Comparison of ENCODE assay signal across 8 mouse cellular contexts in the genomic region with DNA sequence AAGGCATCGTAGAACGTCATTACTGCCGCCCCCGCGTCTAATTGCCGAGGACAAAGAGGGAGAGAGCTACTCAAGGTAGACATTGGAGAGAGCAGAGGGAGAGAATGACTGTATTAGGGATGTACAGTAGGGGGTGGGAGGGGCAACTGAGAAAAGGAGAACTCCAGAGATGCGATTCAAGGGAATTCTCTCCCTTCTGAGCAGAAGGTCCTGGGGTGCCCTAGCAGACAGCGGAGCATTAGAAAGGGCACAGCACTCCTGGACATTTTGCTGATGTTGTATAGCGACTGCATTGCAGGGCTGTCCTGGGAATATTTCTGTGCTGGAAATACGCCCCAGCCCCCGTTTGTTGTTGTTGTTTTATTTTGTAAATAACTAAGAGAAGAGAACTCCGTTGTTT. TPM values are rescaled to one million over a fixed set of nuclear protein-coding genes. Genes with fewer than 3 reads are reported as not detected.
DNase-seq lines count a peak whose midpoint lies in the region; ATAC-seq lines count a peak whose summit lies in the region.

No protein-coding gene starts in this region.

- peak; percentile 42 for DNase-seq in cerebellum, adult 11-12 months
- DNase-seq in limb, embryonic 11.5 days (ENCODE audit: low spot score): no peak
- no peak for DNase-seq in frontal cortex, adult 2 months (ENCODE audit: extremely low spot score in 1 of 2, low spot score in 1 of 2)
- DNase-seq in adrenal gland, postnatal 4 days (ENCODE audit: low spot score in 2 of 2): no peak

- no peak overlapping the region for H3K27ac ChIP-seq in intestine, embryonic 16.5 days (ENCODE audit: low read length)
- H3K27ac ChIP-seq in intestine, embryonic 15.5 days: no peak overlapping the region
- peak overlapping the region; percentile 86 for H3K27ac ChIP-seq in embryonic facial prominence, embryonic 12.5 days
- H3K27ac ChIP-seq in limb, embryonic 11.5 days (replicated peaks; ENCODE audit: low read depth, low read length): peak overlapping the region; percentile 60; the same call in 1 of the 2 replicates

- no peak overlapping the region for H3K4me3 ChIP-seq in intestine, embryonic 16.5 days (ENCODE audit: low read length)
- no peak overlapping the region for H3K4me3 ChIP-seq in intestine, embryonic 15.5 days (replicated peaks)
- no peak overlapping the region for H3K4me3 ChIP-seq in embryonic facial prominence, embryonic 12.5 days
- no peak overlapping the region for H3K4me3 ChIP-seq in limb, embryonic 11.5 days (ENCODE audit: low read depth, low read length)

- H3K9ac ChIP-seq in intestine, embryonic 16.5 days (ENCODE audit: low read depth, low read length): peak overlapping the region; percentile 19; the same call in 1 of the 2 replicates
- H3K9ac ChIP-seq in intestine, embryonic 15.5 days: no peak overlapping the region
- no peak overlapping the region for H3K9ac ChIP-seq in embryonic facial prominence, embryonic 12.5 days
- no peak overlapping the region for H3K9ac ChIP-seq in limb, embryonic 11.5 days (ENCODE audit: low read length)

- no peaks in the 10 kb centered on the region for H3K36me3 ChIP-seq in intestine, embryonic 16.5 days (ENCODE audit: control insufficient read depth, insufficient read depth, low read length)
- H3K36me3 ChIP-seq in intestine, embryonic 15.5 days: no peaks in the 10 kb centered on the region
- no peaks in the 10 kb centered on the region for H3K36me3 ChIP-seq in embryonic facial prominence, embryonic 12.5 days
- H3K36me3 ChIP-seq in limb, embryonic 11.5 days (ENCODE audit: control insufficient read depth, insufficient read depth, low read length): no peaks in the 10 kb centered on the region

- H3K4me1 ChIP-seq in intestine, embryonic 16.5 days (ENCODE audit: control insufficient read depth, insufficient read depth, low read length): peaks cover 5% of the 10 kb centered on the region
- no peaks in the 10 kb centered on the region; the same call in 1 of the 2 replicates for H3K4me1 ChIP-seq in intestine, embryonic 15.5 days (replicated peaks)
- peaks cover 20% of the 10 kb centered on the region for H3K4me1 ChIP-seq in embryonic facial prominence, embryonic 12.5 days
- H3K4me1 ChIP-seq in limb, embryonic 11.5 days (ENCODE audit: control insufficient read depth, insufficient read depth, low read length): peaks cover 17% of the 10 kb centered on the region

- ATAC-seq in cerebellum, adult (ENCODE audit: insufficient number of reproducible peaks, low FRiP score, low TSS enrichment): no peak
- no peak for ATAC-seq in intestine, embryonic 16.5 days
- ATAC-seq in intestine, embryonic 15.5 days: no peak
- no peak for ATAC-seq in embryonic facial prominence, embryonic 12.5 days (ENCODE audit: insufficient number of reproducible peaks, insufficient read depth, low FRiP score, low TSS enrichment)
- ATAC-seq in limb, embryonic 11.5 days (ENCODE audit: insufficient number of reproducible peaks, low FRiP score, low TSS enrichment, low read depth): no peak

- H3K4me2 ChIP-seq in intestine, embryonic 16.5 days (ENCODE audit: low read depth, low read length): no peak overlapping the region
- H3K4me2 ChIP-seq in intestine, embryonic 15.5 days (replicated peaks): no peak overlapping the region
- no peak overlapping the region; the same call in 1 of the 2 replicates for H3K4me2 ChIP-seq in embryonic facial prominence, embryonic 12.5 days (replicated peaks)
- no peak overlapping the region for H3K4me2 ChIP-seq in limb, embryonic 11.5 days (ENCODE audit: low read depth, severe bottlenecking)

- H3K27me3 ChIP-seq in intestine, embryonic 16.5 days (replicated peaks; ENCODE audit: control insufficient read depth, insufficient read depth, low read length): no peaks in the 10 kb centered on the region
- H3K27me3 ChIP-seq in intestine, embryonic 15.5 days (replicated peaks): no peaks in the 10 kb centered on the region
- no peaks in the 10 kb centered on the region for H3K27me3 ChIP-seq in embryonic facial prominence, embryonic 12.5 days
- no peaks in the 10 kb centered on the region for H3K27me3 ChIP-seq in limb, embryonic 11.5 days (ENCODE audit: control insufficient read depth, insufficient read depth, low read length)

- WGBS in intestine, embryonic 16.5 days: 83% methylated on average over 12 of the region's 12 CpGs
- WGBS in intestine, embryonic 15.5 days: 83% methylated on average over 12 of the region's 12 CpGs
- 88% methylated on average over 12 of the region's 12 CpGs for WGBS in embryonic facial prominence, embryonic 12.5 days
- 84% methylated on average over 12 of the region's 12 CpGs for WGBS in limb, embryonic 11.5 days

- H3K9me3 ChIP-seq in intestine, embryonic 16.5 days (ENCODE audit: control insufficient read depth, low read length): no peaks in the 10 kb centered on the region
- H3K9me3 ChIP-seq in intestine, embryonic 15.5 days: no peaks in the 10 kb centered on the region
- no peaks in the 10 kb centered on the region for H3K9me3 ChIP-seq in embryonic facial prominence, embryonic 12.5 days
- H3K9me3 ChIP-seq in limb, embryonic 11.5 days (ENCODE audit: control insufficient read depth, low read length): no peaks in the 10 kb centered on the region

RNA-seq across cellular contexts. Expression of gene Ubash3b, which starts 45.2 kb away (rescaled TPM):
- polyA plus RNA-seq in intestine, embryonic 16.5 days (2015; fragmentation: Nextera tagmentation; extraction: Ambion mirVana): 3.4 TPM in 2 replicates
- polyA plus RNA-seq in intestine, embryonic 15.5 days (2015; fragmentation: Nextera tagmentation; extraction: Ambion mirVana): 3.8 and 4.6 TPM in 2 replicates
- 11.3 and 14.9 TPM in 2 replicates for polyA plus RNA-seq in embryonic facial prominence, embryonic 12.5 days (2016; fragmentation: Nextera tagmentation; extraction: Ambion mirVana)
- polyA plus RNA-seq in limb, embryonic 11.5 days (2014; fragmentation: Nextera tagmentation; extraction: Ambion mirVana): 6.6 and 8.2 TPM in 2 replicates
- 18.6 and 19.1 TPM in 2 replicates for polyA plus RNA-seq in frontal cortex, adult 2 months (2012; rRNA removed)
- total RNA-seq in adrenal gland, postnatal 4 days (2021): 1 to 10 TPM; 6.5 to 6.7 TPM

Comparison
In these comparisons a context has a peak if more than half of its experiments do, and no peak if none do; other contexts are left out.
1. H3K27ac ChIP-seq: peak in embryonic facial prominence, embryonic 12.5 days (single experiment) and limb, embryonic 11.5 days (single experiment); none in intestine, embryonic 16.5 days (single experiment) and intestine, embryonic 15.5 days (single experiment).